Mouse (Mus musculus): Measurements from ENCODE around the gene Zbtb43.
A peak's percentile ranks its signal among the peaks of the same experiment; 100 is the strongest.

The Zbtb43 gene

GRCm38 (mm10) chr2:33468466-33469097 is at the start of gene Zbtb43:
Gene Zbtb43, minus strand, starts transcription at chr2:33468559.
- DNase-seq, result peak; percentile 95 to 96

DNA sequence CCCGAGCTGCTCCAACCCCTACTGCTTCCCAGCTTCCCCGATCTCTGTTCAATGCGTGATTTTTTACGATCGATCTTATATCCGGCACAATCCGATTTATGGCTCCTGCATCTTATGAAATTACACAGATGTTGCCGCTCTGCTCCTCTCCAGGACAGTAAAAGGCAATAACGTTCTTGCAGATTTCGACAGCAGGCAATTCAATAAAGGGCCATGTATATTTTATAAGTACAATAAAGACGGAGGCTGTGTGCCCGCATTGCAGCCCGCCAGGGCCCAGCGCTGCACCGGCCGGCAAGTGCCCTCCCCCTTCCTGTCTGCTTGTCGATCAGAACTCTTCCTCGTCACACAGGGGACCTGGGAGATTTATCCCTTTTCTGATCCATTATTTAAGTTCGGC is 47.5 kb upstream of the Zbtb43 start:
- no peak for DNase-seq

- no peak for DNase-seq
Measured at GRCm38 (mm10) chr2:33515431-33515830, 47.1 kb upstream of the Zbtb43 start.

GRCm38 (mm10) chr2:33510791-33511190 is 42.4 kb upstream of the Zbtb43 start:
- peak in 1 of 2 experiments; percentile 9 for DNase-seq

- no peak for DNase-seq
Measured at GRCm38 (mm10) chr2:33502602-33503001, 34.2 kb upstream of the Zbtb43 start.

DNA sequence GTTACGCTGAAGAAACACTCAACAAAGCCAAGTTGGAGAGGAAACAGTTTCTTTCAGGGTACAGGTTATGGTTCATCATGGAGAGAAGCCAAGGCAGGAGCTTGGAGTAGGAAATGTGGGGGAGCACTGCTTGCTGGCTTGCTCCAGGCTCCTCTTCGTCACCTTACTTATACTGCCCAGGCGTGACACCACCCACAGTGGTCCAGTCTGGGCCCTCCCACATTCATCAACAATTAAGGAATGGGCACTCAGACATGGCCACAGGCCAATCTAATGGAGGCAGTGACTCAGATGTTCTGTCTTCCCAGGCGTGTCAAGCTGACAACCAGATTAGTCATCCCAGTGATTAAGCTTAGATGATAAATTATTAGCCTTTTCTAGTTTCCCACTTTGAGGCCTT is 29.9 kb upstream of the Zbtb43 start:
- DNase-seq, result no peak

DNA sequence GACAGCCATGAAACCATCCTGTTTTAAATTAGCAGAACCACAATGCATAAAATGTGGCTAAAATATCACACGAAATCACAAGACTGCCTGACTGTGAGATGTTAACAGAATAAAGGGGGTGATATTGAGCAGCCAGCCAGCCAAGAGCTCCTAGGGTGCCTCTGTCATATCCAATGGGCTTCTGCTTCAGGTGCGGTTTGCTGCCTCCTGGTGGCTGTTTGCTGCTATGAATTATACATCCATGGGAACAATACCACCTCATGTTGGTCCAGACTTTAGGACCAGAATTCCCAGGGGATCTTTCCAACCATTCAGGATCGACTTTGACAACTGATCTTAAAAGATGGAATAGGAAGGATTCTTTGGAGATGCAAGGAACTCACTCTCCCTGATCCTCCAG is 27.3 kb upstream of the Zbtb43 start:
- peak; percentile 51 to 53 for DNase-seq

- DNase-seq, result no peak
Measured at GRCm38 (mm10) chr2:33492041-33492440, 23.7 kb upstream of the Zbtb43 start.

- DNase-seq, result no peak
Measured at GRCm38 (mm10) chr2:33489565-33489964, 21.2 kb upstream of the Zbtb43 start.

GRCm38 (mm10) chr2:33487332-33487731 is 19.0 kb upstream of the Zbtb43 start:
- no peak for DNase-seq

GRCm38 (mm10) chr2:33486866-33487265 is 18.5 kb upstream of the Zbtb43 start:
- DNase-seq, result peak; percentile 75 to 76

DNA sequence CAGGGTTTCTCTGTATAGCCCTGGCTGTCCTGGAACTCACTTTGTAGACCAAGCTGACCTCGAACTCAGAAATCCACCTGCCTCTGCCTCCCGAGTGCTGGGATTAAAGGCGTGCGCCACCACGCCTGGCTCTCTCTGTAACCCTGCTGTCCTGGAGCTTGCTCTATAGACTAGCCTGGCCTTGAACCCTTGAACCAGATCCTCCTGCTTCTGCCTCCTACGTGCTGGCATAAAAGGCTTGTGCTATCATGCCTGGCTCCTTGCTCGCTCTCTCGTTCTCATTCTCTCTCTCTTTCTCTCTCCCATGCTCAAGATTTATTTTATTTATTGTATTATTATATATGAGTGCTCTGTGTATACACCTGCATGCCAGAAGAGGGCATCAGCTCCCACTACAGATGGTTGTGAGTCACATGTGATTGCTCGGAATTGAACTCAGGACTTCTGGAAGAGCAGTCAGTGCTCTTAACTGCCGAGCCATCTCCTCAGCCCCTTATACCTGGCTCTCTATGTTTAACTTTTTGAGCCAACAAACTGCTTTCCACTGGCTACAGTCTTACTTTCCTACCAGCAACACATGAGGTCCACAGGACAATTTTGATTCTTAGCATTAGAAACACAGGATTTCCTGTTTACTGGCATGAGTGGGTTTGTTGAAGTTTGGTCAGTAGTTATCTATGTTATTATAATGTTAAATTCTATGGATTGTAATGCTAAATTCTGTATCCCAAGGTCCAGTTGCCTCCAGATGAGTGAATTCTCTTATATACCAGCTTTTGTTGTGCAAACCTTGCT is 9.8 kb upstream of the Zbtb43 start:
- no peak for DNase-seq

DNA sequence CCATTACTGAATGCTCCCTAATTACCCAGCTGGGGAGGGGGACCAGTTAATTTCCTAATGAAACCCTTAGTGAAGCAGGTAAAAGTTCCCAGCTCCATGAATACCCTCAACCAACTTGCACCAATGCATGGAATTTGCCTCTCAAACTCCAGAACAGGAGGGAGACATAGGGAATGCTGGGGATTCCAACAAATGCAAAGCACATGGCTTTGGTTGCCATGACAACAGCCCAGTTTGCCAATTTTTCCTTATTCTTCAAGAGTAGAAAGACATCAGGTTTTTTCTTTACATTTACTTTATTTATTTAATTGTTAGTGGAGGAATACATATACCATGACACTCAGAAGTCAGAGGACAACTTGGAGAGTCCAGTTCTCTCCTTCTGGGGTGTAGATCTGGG is 7.6 kb upstream of the Zbtb43 start:
- no peak for DNase-seq

DNA sequence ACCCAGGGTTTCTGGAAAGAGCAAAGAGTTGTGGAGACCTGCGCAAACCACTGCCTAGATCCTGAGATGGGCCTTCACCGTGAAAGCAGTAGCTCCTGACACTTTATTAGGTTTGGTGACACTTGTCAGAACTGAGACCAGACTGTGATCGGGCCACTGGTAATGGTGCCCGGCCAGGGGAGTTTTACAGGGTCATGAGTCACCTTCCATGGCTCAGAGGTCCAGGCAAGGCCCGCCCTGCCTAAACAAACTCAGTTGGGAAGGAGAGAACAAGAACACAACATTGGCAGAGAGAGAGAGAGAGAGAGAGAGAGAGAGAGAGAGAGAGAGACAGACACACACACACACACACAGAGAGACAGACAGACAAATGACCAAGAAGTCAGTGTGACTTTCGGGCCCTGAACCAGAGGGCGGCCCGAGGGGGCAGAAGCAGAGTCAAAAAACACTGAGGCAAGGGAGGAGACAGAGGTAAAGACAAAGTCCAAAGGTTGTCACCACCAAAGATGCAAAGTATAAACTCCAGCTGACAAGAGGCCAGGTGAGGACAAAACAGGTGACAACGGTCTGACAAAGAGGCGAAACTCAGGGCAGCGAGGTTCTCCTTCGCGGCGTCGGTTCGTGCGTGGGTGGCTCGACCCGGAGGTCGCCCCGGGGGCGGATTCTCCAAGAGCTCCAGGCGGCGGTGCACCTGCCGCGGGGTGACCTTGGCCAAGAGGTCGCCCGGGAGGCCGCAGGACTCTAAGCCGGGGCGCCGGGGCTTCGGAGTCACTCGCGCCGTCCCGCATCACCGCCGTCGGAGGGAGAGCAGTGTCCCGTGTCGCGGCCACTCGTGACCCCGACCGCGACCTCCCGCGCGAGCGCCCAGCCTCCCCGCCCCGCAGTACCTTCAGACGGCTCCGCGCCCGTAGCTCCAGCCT is 553 bp downstream of the Zbtb43 start:
- DNase-seq, result peak in 1 of 2 experiments; percentile 32

- no peak for DNase-seq
Measured at GRCm38 (mm10) chr2:33465966-33466365, 2.4 kb downstream of the Zbtb43 start.

DNA sequence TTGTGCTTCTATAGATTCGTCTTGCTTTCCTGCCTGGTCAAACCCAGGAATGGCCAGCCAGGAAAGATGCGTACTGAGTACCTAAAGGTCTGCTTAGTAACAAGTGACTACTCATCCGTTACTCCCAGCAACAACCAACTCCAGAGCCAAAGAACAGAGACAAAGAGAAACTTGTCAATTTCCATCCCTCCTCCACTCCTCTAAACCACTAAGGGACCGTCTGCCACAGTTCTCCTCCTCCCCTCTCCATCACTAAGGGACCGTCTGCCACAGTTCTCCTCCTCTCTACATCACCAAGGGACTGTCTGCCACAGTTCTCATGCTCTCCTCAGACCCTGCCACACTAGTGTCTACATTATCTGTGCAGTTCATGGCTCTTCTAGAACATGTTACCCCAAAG is 3.1 kb downstream of the Zbtb43 start:
- DNase-seq, result no peak

GRCm38 (mm10) chr2:33462066-33462465 is 6.3 kb downstream of the Zbtb43 start:
- DNase-seq, result no peak

GRCm38 (mm10) chr2:33461066-33461465 is 7.3 kb downstream of the Zbtb43 start:
- DNase-seq, result no peak

DNA sequence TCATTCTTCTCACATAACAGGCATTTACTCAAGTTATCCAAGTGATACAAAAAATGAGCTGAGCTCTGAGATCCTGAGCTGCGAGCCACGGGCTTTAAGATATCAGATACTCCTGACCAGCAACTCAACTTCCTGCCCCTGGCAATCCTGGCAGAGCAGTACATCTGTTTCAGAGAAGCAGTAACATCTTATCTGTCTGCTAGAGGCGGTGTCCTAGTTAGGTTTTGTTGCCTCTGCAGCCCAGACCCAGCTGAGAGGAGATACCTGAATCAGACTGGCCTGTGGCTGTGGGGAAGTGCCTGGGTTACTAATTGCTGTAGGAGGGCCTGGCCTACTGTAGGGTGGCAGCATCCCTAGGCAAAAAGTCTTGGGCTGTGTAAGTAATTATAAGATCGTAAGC is 8.7 kb downstream of the Zbtb43 start:
- DNase-seq, result no peak

GRCm38 (mm10) chr2:33456696-33457095 is 11.7 kb downstream of the Zbtb43 start:
- DNase-seq, result no peak

GRCm38 (mm10) chr2:33456242-33456641 is 12.1 kb downstream of the Zbtb43 start:
- no peak for DNase-seq

DNA sequence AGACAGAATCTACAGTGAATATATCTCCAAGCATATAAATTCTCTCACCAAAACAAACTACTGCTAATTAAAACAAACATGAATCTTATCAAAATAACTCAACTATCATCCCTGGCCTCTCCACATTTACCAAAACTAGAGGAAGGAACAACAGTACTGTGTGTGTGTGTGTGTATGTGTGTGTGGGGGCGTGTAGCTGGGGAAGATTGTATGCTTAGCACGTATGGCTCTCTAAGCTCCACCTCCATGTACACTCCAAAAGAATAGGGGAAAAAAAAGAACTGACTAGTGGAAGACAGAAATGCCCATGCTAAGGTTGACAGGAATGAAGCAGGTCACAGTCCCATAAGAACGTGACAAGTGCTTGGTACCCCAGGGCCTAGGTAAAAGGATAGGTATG is 13.0 kb downstream of the Zbtb43 start:
- DNase-seq, result no peak

DNA sequence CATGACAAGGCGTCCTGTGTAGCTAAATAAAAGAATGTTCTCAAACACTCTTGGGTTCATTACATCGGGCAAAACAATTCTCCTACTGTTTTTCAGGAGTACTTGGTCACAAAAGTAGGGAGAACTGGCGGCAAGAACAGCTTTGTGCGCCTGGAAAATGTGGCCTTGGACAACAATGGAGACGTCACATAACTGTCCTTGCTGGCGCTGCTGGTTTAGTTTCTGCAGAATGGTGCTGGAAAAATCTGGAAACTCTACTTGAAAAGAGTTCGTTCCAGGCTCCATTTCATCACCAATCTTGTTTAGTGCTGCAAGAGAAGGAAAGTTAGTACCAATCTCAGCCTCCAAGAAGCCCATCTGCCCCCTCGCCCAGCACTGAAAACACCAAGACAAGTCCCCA is 13.5 kb downstream of the Zbtb43 start:
- DNase-seq, result no peak

Data from B cell, adult 2 months (primary cell).